In the genomic region with DNA sequence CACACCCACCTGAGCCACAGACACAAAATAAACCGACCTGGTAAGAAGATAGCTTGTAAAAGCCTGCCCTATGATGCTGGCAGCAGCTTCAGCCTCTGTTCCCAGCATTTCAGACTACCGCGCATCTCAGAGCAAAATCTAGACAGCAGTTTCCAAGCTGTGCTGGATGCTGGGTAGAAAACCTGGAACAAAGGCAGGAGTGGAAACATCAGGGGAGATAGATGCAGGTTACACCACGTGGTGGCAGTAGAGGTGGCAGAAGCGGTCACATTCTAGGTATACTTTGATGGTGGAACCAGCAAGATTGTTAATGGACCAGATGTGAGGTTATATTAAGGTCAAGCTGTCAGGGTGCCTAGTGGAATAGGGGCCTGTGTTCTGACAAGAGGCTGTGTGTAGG, we compare ENCODE assay signal across 7 mouse cellular contexts. TPM values are rescaled to one million over a fixed set of nuclear protein-coding genes. Genes with fewer than 3 reads are reported as not detected.
DNase-seq lines count a peak whose midpoint lies in the region; ATAC-seq and TF ChIP-seq lines count a peak whose summit lies in the region.

No protein-coding gene starts in this region.

- WGBS in kidney, embryonic 16.5 days, result 41% methylated on average over 5 of the region's 5 CpGs
- 76% methylated on average over 5 of the region's 5 CpGs for WGBS in bone marrow, adult 2 months

- no peak overlapping the region for H3K4me3 ChIP-seq in kidney, embryonic 16.5 days (ENCODE audit: low read length)
- no peak overlapping the region for H3K4me3 ChIP-seq in ES-Bruce4 (ENCODE audit: low read depth, low read length)
- no peak overlapping the region for H3K4me3 ChIP-seq in bone marrow, adult 2 months (replicated peaks; ENCODE audit: control insufficient read depth, low read depth, low read length)

- H3K9me3 ChIP-seq in kidney, embryonic 16.5 days (ENCODE audit: low read length), result no peaks in the 10 kb centered on the region
- H3K9me3 ChIP-seq in ES-Bruce4 (replicated peaks; ENCODE audit: control insufficient read depth, insufficient read depth, low read length, poor library complexity, severe bottlenecking), result no peaks in the 10 kb centered on the region

- no peak overlapping the region for H3K27ac ChIP-seq in kidney, embryonic 16.5 days (ENCODE audit: low read length)
- no peak overlapping the region for H3K27ac ChIP-seq in ES-Bruce4 (ENCODE audit: insufficient read depth, low read length)
- no peak overlapping the region for H3K27ac ChIP-seq in bone marrow, adult 2 months (ENCODE audit: control insufficient read depth, insufficient read depth, low read depth, low read length, poor library complexity)

- no peaks in the 10 kb centered on the region for H3K4me1 ChIP-seq in kidney, embryonic 16.5 days (ENCODE audit: insufficient read depth, low read length)
- no peaks in the 10 kb centered on the region for H3K4me1 ChIP-seq in ES-Bruce4 (ENCODE audit: control insufficient read depth, insufficient read depth, low read length)
- H3K4me1 ChIP-seq in bone marrow, adult 2 months (ENCODE audit: control insufficient read depth, insufficient read depth, low read length), result no peaks in the 10 kb centered on the region

- ATAC-seq in kidney, embryonic 16.5 days (ENCODE audit: low FRiP score, low TSS enrichment), result no peak

- DNase-seq in kidney, adult 18-20 months, result peak; percentile 66
- DNase-seq in kidney, postnatal 14 days, result peak; percentile 50
- DNase-seq in layer of hippocampus, adult 11-12 months (ENCODE audit: low spot score), result no peak
- DNase-seq in layer of hippocampus, postnatal 25 days (ENCODE audit: extremely low spot score in 1 of 2, low spot score in 1 of 2), result no peak

- peak; percentile 38 for TF ChIP-seq CTCF in ES-Bruce4 (IDR thresholded peaks at IDR 0.05; ENCODE audit: low read depth, low read length)
- peak; percentile 3; the same call in 1 of the 2 replicates for TF ChIP-seq CTCF in bone marrow, adult 2 months (IDR thresholded peaks at IDR 0.05; ENCODE audit: control insufficient read depth, insufficient read depth, low read length)

- H3K9ac ChIP-seq in kidney, embryonic 16.5 days (replicated peaks; ENCODE audit: low read length), result no peak overlapping the region
- H3K9ac ChIP-seq in ES-Bruce4 (ENCODE audit: low read depth, poor library complexity, severe bottlenecking), result no peak overlapping the region

- peaks cover 67% of the 10 kb centered on the region for H3K36me3 ChIP-seq in kidney, embryonic 16.5 days (ENCODE audit: insufficient read depth, low read length)
- no peaks in the 10 kb centered on the region for H3K36me3 ChIP-seq in ES-Bruce4 (ENCODE audit: control insufficient read depth, insufficient read depth, low read length, poor library complexity, severe bottlenecking)

- H3K4me2 ChIP-seq in kidney, embryonic 16.5 days (replicated peaks; ENCODE audit: low read depth, low read length), result no peak overlapping the region

- no peak for TF ChIP-seq POLR2A in ES-Bruce4 (IDR thresholded peaks at IDR 0.05; ENCODE audit: insufficient read depth, low read length)
- TF ChIP-seq POLR2A in bone marrow, adult 2 months (IDR thresholded peaks at IDR 0.05; ENCODE audit: borderline replicate concordance, control insufficient read depth, low read depth, low read length), result no peak

- H3K27me3 ChIP-seq in kidney, embryonic 16.5 days (ENCODE audit: insufficient read depth, low read length), result no peaks in the 10 kb centered on the region
- H3K27me3 ChIP-seq in ES-Bruce4 (ENCODE audit: control insufficient read depth, insufficient read depth, low read length, poor library complexity, severe bottlenecking), result no peaks in the 10 kb centered on the region

- TF ChIP-seq EP300 in ES-Bruce4 (IDR thresholded peaks at IDR 0.05; ENCODE audit: insufficient read depth, low read depth, low read length), result no peak

RNA-seq across cellular contexts. Expression of gene Tef, which starts 17.5 kb away (rescaled TPM):
- polyA plus RNA-seq in kidney, embryonic 16.5 days (2015; fragmentation: Nextera tagmentation; extraction: Ambion mirVana), result 25.7 and 28.9 TPM in 2 replicates
- polyA plus RNA-seq in ES-Bruce4 (2011; ENCODE audit: insufficient read depth, insufficient read length, low read depth, missing spikeins), result 33.9 and 36.0 TPM in 2 replicates
- polyA plus RNA-seq in bone marrow, adult 2 months (2011; ENCODE audit: insufficient read depth, insufficient read length, low replicate concordance, missing spikeins), result 6.4 and 16.2 TPM in 2 replicates
- 100 to 1,000 TPM; 237 to 266 TPM for total RNA-seq in layer of hippocampus, postnatal 25 days (2021)

RNA-seq across cellular contexts. Expression of gene Rangap1, which starts 39.4 kb away (rescaled TPM):
- polyA plus RNA-seq in kidney, embryonic 16.5 days (2015; fragmentation: Nextera tagmentation; extraction: Ambion mirVana), result 101 and 109 TPM in 2 replicates
- 158 and 160 TPM in 2 replicates for polyA plus RNA-seq in ES-Bruce4 (2011; ENCODE audit: insufficient read depth, insufficient read length, low read depth, missing spikeins)
- 66.5 and 91.3 TPM in 2 replicates for polyA plus RNA-seq in bone marrow, adult 2 months (2011; ENCODE audit: insufficient read depth, insufficient read length, low replicate concordance, missing spikeins)
- 100 to 1,000 TPM; 146 to 164 TPM for total RNA-seq in layer of hippocampus, postnatal 25 days (2021)

RNA-seq across cellular contexts. Expression of gene Zc3h7b, which starts 39.9 kb away (rescaled TPM):
- polyA plus RNA-seq in kidney, embryonic 16.5 days (2015; fragmentation: Nextera tagmentation; extraction: Ambion mirVana), result 35.1 and 40.3 TPM in 2 replicates
- polyA plus RNA-seq in ES-Bruce4 (2011; ENCODE audit: insufficient read depth, insufficient read length, low read depth, missing spikeins), result 40.5 and 42.1 TPM in 2 replicates
- polyA plus RNA-seq in bone marrow, adult 2 months (2011; ENCODE audit: insufficient read depth, insufficient read length, low replicate concordance, missing spikeins), result 10.8 and 16.1 TPM in 2 replicates
- total RNA-seq in layer of hippocampus, postnatal 25 days (2021), result 100 to 1,000 TPM; 145 to 150 TPM

Comparison
In these comparisons a context has a peak if more than half of its experiments do, and no peak if none do; other contexts are left out.
1. DNase-seq: peak in kidney, adult 18-20 months (single experiment) and kidney, postnatal 14 days (single experiment); none in layer of hippocampus, adult 11-12 months (single experiment) and layer of hippocampus, postnatal 25 days (0 of 2).